Mouse (Mus musculus) CH12.LX (cell line): ENCODE measurements around the gene Incenp. TPM values are rescaled to one million over a fixed set of nuclear protein-coding genes. Genes with fewer than 3 reads are reported as not detected.

Source experiments
- DNase-seq: peaks from one replicate; pipeline ENCODE4 v3.0.0-alpha.2; 2013; ENCODE audit errors: extremely low read depth
- H3K27ac ChIP-seq: 2 replicates; pipeline ENCODE4 v1.5.1; 2012; ENCODE audit warnings: low read depth, mild to moderate bottlenecking, control low read depth, moderate library complexity; ENCODE audit not compliant: insufficient read depth
- H3K27me3 ChIP-seq: replicated peaks from 2 replicates; pipeline ENCODE3; 2012; ENCODE audit warnings: inconsistent platforms
- H3K36me3 ChIP-seq, 2 experiments: replicated peaks in 1 of 2; 2 replicates each; pipeline versions ENCODE3 to v1.6.1; 2012; ENCODE audit warnings: inconsistent platforms in 1 of 2, low read length in 1 of 2, mild to moderate bottlenecking in 1 of 2, mixed read lengths in 1 of 2, moderate library complexity in 1 of 2; ENCODE audit not compliant: control insufficient read depth in 1 of 2, insufficient read depth in 1 of 2
- H3K4me1 ChIP-seq, 2 experiments: 2 replicates each; pipeline ENCODE4 v1.6.1; 2012; ENCODE audit warnings: inconsistent platforms in 1 of 2, moderate library complexity in 1 of 2; ENCODE audit not compliant: insufficient read depth in 2 of 2, control insufficient read depth in 1 of 2
- H3K4me2 ChIP-seq: 2 replicates; pipeline ENCODE4 v1.6.1; 2012; ENCODE audit warnings: low read depth, mild to moderate bottlenecking, control low read depth; ENCODE audit not compliant: poor library complexity, insufficient read depth, severe bottlenecking
- H3K4me3 ChIP-seq, 3 experiments: fragments of 150-350 bp in 1 of 3; sonication (generic) in 1 of 3; replicated peaks in 1 of 3; 2 replicates each; pipeline versions ENCODE3 to v1.5.1; 2011 to 2012; ENCODE audit warnings: low read depth in 2 of 3, low read length in 2 of 3, mild to moderate bottlenecking in 2 of 3, moderate library complexity in 2 of 3, control low read depth in 1 of 3, improper control_type of control experiment in 1 of 3, inconsistent platforms in 1 of 3, mixed read lengths in 1 of 3; ENCODE audit not compliant: poor library complexity in 1 of 3
- H3K79me2 ChIP-seq: replicated peaks from 2 replicates; pipeline ENCODE4 v1.6.1; 2012; ENCODE audit warnings: mild to moderate bottlenecking, moderate library complexity; ENCODE audit not compliant: control insufficient read depth, poor library complexity, insufficient read depth, severe bottlenecking; ENCODE audit errors: extremely low read depth
- H3K9ac ChIP-seq: 2 replicates; pipeline ENCODE4 v1.6.1; 2012; ENCODE audit warnings: low read depth, mild to moderate bottlenecking, control low read depth, moderate library complexity; ENCODE audit not compliant: insufficient read depth
- H3K9me3 ChIP-seq: replicated peaks from 2 replicates; pipeline ENCODE3; 2012; ENCODE audit warnings: low read length, inconsistent platforms, mixed read lengths
- BHLHE40 ChIP-seq: IDR thresholded peaks from 2 replicates; pipeline ENCODE4 v1.6.1; 2011; ENCODE audit warnings: mild to moderate bottlenecking, low read depth, low read length, improper control_type of control experiment
- CHD1 ChIP-seq: IDR thresholded peaks from 2 replicates; pipeline ENCODE4 v1.6.1; 2012; ENCODE audit warnings: low read depth, low read length, improper control_type of control experiment, inconsistent platforms
- CTCF ChIP-seq, 2 experiments: IDR thresholded peaks in 1 of 2; conservative IDR thresholded peaks in 1 of 2; 2 replicates each; pipeline ENCODE4 v1.5.1; 2011 to 2012; ENCODE audit warnings: low read depth in 2 of 2, low read length in 2 of 2, improper control_type of control experiment in 1 of 2, inconsistent platforms in 1 of 2, mild to moderate bottlenecking in 1 of 2, moderate library complexity in 1 of 2
- EP300 ChIP-seq: IDR thresholded peaks from 2 replicates; pipeline ENCODE4 v1.6.1; 2011; ENCODE audit warnings: low read length, improper control_type of control experiment
- HCFC1 ChIP-seq: IDR thresholded peaks from 2 replicates; pipeline ENCODE4 v1.6.1; 2012; ENCODE audit warnings: low read depth, mild to moderate bottlenecking, inconsistent platforms, low read length, improper control_type of control experiment
- JUN ChIP-seq: IDR thresholded peaks from 2 replicates; pipeline ENCODE4 v1.6.1; 2011; ENCODE audit warnings: low read depth, mild to moderate bottlenecking, low read length, improper control_type of control experiment, moderate library complexity; ENCODE audit not compliant: insufficient read depth
- JUND ChIP-seq: conservative IDR thresholded peaks from 2 replicates; pipeline ENCODE4 v1.6.1; 2011; ENCODE audit warnings: low read depth, low read length, improper control_type of control experiment
- KAT2A ChIP-seq: IDR thresholded peaks from 2 replicates; pipeline ENCODE4 v1.6.1; 2012; ENCODE audit warnings: low read length, improper control_type of control experiment, inconsistent platforms; ENCODE audit not compliant: insufficient replicate concordance
- MAFK ChIP-seq: IDR thresholded peaks from 2 replicates; pipeline ENCODE4 v1.6.1; 2011; ENCODE audit warnings: low read length, improper control_type of control experiment; ENCODE audit not compliant: insufficient replicate concordance
- MAX ChIP-seq: IDR thresholded peaks from 2 replicates; pipeline ENCODE4 v1.6.1; 2011; ENCODE audit warnings: low read length, improper control_type of control experiment
- MAZ ChIP-seq: IDR thresholded peaks from 2 replicates; pipeline ENCODE4 v1.6.1; 2012; ENCODE audit warnings: low read depth, mild to moderate bottlenecking, inconsistent platforms, low read length, improper control_type of control experiment, moderate library complexity
- MEF2A ChIP-seq: IDR thresholded peaks from 2 replicates; pipeline ENCODE4 v1.6.1; 2014; ENCODE audit warnings: low read depth, mild to moderate bottlenecking, inconsistent platforms, low read length, improper control_type of control experiment, borderline replicate concordance
- MXI1 ChIP-seq: IDR thresholded peaks from 2 replicates; pipeline ENCODE4 v1.6.1; 2011; ENCODE audit warnings: mild to moderate bottlenecking, low read depth, low read length, improper control_type of control experiment
- MYC ChIP-seq: IDR thresholded peaks from 2 replicates; pipeline ENCODE4 v1.6.1; 2011; ENCODE audit warnings: low read depth, mild to moderate bottlenecking, improper control_type of control experiment, low read length
- NELFE ChIP-seq: IDR thresholded peaks from 2 replicates; pipeline ENCODE4 v1.6.1; 2011; ENCODE audit warnings: low read depth, low read length, improper control_type of control experiment
- PAX5 ChIP-seq: IDR thresholded peaks from 2 replicates; pipeline ENCODE4 v1.6.1; 2012; ENCODE audit warnings: low read length, inconsistent platforms, mixed read lengths
- POLR2A ChIP-seq: IDR thresholded peaks from 2 replicates; pipeline ENCODE4 v1.6.1; 2011; ENCODE audit warnings: low read depth, mild to moderate bottlenecking, improper control_type of control experiment, low read length
- RAD21 ChIP-seq: IDR thresholded peaks from 2 replicates; pipeline ENCODE4 v1.6.1; 2011; ENCODE audit warnings: low read depth, mild to moderate bottlenecking, low read length, improper control_type of control experiment, moderate library complexity
- SIN3A ChIP-seq: IDR thresholded peaks from 2 replicates; pipeline ENCODE4 v1.6.1; 2012; ENCODE audit warnings: low read length, improper control_type of control experiment, inconsistent platforms
- TBP ChIP-seq: conservative IDR thresholded peaks from 2 replicates; pipeline ENCODE4 v1.6.1; 2011; ENCODE audit warnings: low read depth, low read length, improper control_type of control experiment
- USF1 ChIP-seq: IDR thresholded peaks from 2 replicates; pipeline ENCODE4 v1.6.1; 2014; ENCODE audit warnings: low read depth, mild to moderate bottlenecking, inconsistent platforms, low read length, improper control_type of control experiment
- USF2 ChIP-seq: conservative IDR thresholded peaks from 2 replicates; pipeline ENCODE4 v1.6.1; 2011; ENCODE audit warnings: low read depth, low read length, improper control_type of control experiment
- ZC3H11A ChIP-seq: IDR thresholded peaks from 2 replicates; pipeline ENCODE4 v1.6.1; 2012; ENCODE audit warnings: low read depth, mild to moderate bottlenecking, inconsistent platforms, low read length, improper control_type of control experiment
- ZKSCAN1 ChIP-seq: IDR thresholded peaks from 2 replicates; pipeline ENCODE4 v1.6.1; 2012; ENCODE audit warnings: low read depth, inconsistent platforms, low read length, improper control_type of control experiment, borderline replicate concordance
- ZNF384 ChIP-seq: IDR thresholded peaks from 2 replicates; pipeline ENCODE4 v1.6.1; 2012; ENCODE audit warnings: low read depth, low read length, improper control_type of control experiment, inconsistent platforms
- dilution Hi-C: fragments of 300-500 bp; cut with MboI; formaldehyde crosslinking; loops from 2 replicates; pipeline ENCODE4 v1.14.3; 2020; ENCODE audit warnings: low sequenced_read_pairs; ENCODE audit not compliant: extremely low pct_unique_long_range_greater_than_20kb, extremely low pct_ligation_motif_present
- in situ Hi-C: fragments of 300-500 bp; cut with MboI; formaldehyde crosslinking; loops from 3 replicates; pipeline ENCODE4 v1.14.3; 2019; ENCODE audit warnings: low sequenced_read_pairs, low pct_ligation_motif_present, low pct_unique_long_range_greater_than_20kb, mixed read lengths
- polyA plus RNA-seq: library from polyadenylated mRNA; unstranded; fragments of >175 nt; gene quantifications from 2 replicates; pipeline ENCODE4 v1.2.1, GENCODE M21; 2012; ENCODE audit warnings: low read depth; ENCODE audit not compliant: insufficient read length
- total RNA-seq, 2 experiments: library from RNA; depleted of rRNA; stranded (reverse); fragments of 300-350 nt in 1 of 2; fragments of >200 nt in 1 of 2; gene quantifications; 2 replicates each; pipeline ENCODE4 v1.2.3; 2012 to 2014

The Incenp gene
- total and polyA plus RNA-seq, 3 experiments: 58.5 to 201 (median 73.4) TPM

- no peaks in the 10 kb centered on the region for H3K27me3 ChIP-seq
- no peaks in the 10 kb centered on the region for H3K79me2 ChIP-seq
- H3K4me2 ChIP-seq: no peak within 1 kb of the TSS
- no peaks in the 10 kb centered on the region for H3K36me3 ChIP-seq
- dilution Hi-C loops: no loop called here
- H3K9ac ChIP-seq: no peak within 1 kb of the TSS
- no peaks in the 10 kb centered on the region for H3K9me3 ChIP-seq
- H3K4me1 ChIP-seq: no peaks in the 10 kb centered on the region
- no peak within 1 kb of the TSS for H3K27ac ChIP-seq
- TF ChIP-seq ZC3H11A: no peak
- no peak for TF ChIP-seq POLR2A
- TF ChIP-seq SIN3A: no peak
- TF ChIP-seq MYC: no peak
- no peak for TF ChIP-seq MAFK
- TF ChIP-seq CTCF (conservative IDR thresholded peaks at IDR 0.05 in 1 of 2, IDR thresholded peaks at IDR 0.05 in 1 of 2; ENCODE audit: low read depth in 2 of 2, low read length in 2 of 2): no peak
- no peak for TF ChIP-seq MEF2A
- TF ChIP-seq MAX: no peak
- no peak for TF ChIP-seq ZNF384
- TF ChIP-seq CHD1: no peak
- no peak for TF ChIP-seq MAZ
- no peak for TF ChIP-seq JUND
- TF ChIP-seq MXI1: no peak
- H3K4me3 ChIP-seq: no peak within 1 kb of the TSS
- no peak for DNase-seq
- in situ Hi-C loops: no loop called here
Observed at GRCm38 (mm10) chr19:9847262-9847661, 52.1 kb downstream of the Incenp start, which contains the start of gene Scgb2a2. TSS of gene Scgb2a2 (plus strand) at chr19:9847562.

- Histone ChIP-seq H3K9me3 (no peaks in the 10 kb centered on the region), H3K9ac (no peak overlapping the region), H3K36me3 (no peaks in the 10 kb centered on the region), H3K79me2 (no peaks in the 10 kb centered on the region), H3K27me3 (no peaks in the 10 kb centered on the region), H3K27ac (no peak overlapping the region), H3K4me1 (no peaks in the 10 kb centered on the region)
- no peak for DNase-seq
- in situ Hi-C loops: no loop called here
- TF ChIP-seq EP300 (no peak), MYC (no peak), ZKSCAN1 (no peak), MAZ (no peak), BHLHE40 (no peak), JUN (no peak), MAFK (no peak), PAX5 (no peak), ZC3H11A (no peak), MXI1 (no peak), ZNF384 (no peak), KAT2A (no peak), USF2 (no peak), USF1 (no peak), HCFC1 (no peak), CHD1 (no peak), NELFE (no peak), TBP (no peak), RAD21 (no peak)
- TF ChIP-seq, all 38 proteins: peak for 0
- H3K4me2 ChIP-seq: no peak overlapping the region
- no peak overlapping the region for H3K4me3 ChIP-seq
- dilution Hi-C loops: no loop called here
Observed at GRCm38 (mm10) chr19:9837341-9837715, 62.0 kb downstream of the Incenp start.
